Mouse (Mus musculus) lung, postnatal 14 days (tissue): ENCODE results near the gene Zc3h12c.
"Not testable (repeated sequence)": the region's sequence is repeated elsewhere in the genome, so short reads cannot be mapped to it uniquely, and the experiment has no call there.

ENCODE experiments used
- DNase-seq: peaks from one replicate; pipeline ENCODE4 v3.0.0; 2021

The Zc3h12c gene

DNA sequence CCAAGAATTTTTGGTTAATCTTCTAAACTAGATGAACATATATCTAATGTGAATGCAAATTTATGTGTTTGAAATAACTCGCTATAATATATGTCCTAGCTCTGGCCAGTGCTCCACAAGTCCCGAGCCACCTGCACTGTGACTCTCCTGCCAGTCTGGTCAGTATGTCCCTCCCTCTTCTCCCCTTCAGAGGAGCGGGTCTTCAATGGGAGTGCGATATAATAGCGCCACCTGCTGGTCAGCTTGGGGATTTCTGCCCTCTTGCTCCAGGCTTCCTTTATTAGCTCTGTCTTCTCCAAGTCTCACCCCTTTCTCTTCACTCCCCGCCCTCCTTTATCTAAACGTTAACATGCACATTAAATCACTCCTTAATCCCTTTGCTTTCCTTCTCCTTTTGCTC, 69.8 kb downstream of the Zc3h12c start:
- peak; percentile 89 for DNase-seq

DNA sequence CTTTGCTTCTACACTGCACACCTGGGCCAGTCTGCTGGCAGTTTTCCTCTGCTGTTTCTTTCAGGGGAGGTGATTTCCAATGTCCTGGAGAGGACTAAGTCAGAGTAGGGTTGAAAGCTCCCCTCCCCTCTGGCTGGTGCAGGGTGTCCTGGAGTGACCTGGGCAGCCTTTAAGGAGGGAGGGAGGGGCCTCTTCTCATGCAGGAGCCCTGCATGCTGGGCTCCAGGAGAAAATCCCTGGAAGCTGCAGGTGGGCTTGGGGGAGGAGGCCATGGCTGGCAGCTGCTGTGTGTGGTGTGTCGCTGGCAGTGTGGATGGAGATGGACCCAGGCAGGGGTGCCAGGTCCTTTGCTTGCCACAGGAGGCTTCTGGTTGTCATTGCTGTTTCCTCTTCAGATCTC, 71.0 kb downstream of the Zc3h12c start:
- no peak for DNase-seq

DNA sequence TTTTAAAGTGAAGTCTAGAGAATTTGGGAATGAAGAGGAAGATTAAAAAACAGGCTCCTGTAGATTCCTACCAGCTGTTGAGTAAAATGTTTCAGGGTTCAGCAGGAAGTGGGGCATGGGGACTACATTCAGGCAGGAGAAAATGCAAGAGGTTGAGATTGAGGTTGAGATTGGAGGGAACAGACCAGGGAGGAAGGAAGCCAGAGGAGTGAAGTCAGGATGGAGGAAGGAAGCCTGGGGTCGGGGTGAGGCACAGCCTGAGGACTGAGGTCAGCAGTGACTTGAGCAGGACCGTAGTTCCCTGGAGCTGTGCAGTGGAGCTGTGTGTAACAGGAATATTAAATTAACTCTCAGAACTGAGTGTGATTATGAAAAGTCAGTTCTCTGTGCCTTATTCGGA, 72.7 kb downstream of the Zc3h12c start:
- DNase-seq = no peak

DNA sequence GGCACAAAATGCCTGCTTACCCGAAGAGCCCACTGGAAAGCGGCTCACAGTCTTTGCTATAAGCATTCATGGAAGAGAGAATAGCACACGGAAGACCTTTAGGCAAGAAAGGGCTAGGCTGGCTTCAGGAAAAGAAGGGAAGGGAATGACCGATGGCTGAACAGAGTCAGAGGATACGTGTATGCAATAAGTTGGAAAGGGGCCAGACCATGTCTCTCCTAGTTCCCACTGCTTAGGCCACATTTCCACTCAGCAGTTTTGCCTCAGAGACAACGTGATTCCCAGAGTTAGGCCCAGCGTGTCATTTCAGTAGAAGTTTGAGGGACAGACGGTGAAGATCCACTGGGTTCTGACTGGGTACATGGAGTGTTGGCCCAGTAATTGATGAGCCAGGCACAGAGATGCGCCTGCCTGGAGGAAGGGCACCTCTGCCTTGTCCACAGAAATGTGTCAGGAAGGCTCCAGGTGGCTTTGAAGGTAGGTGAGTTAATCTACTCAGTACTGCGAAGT, 73.8 kb downstream of the Zc3h12c start:
- no peak for DNase-seq

DNA sequence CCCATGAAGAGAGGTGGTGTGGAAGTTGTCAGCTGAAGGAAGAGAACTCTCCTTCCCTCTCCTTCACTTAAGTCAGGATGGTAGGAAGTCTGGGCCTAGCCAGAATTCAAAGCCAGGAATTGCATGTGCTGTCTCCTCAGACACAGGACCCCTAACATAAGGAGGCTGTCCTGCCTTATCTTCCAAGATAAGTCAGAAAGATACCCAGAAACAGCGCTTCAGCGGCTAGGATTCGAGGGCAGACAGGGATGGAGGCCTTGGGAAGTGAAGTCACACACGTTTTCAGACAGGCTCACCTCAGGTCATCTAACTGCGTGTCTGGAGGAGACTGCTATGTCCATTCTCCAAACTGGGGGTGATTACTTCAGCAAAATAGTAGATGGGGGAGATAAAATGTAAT, 74.4 kb downstream of the Zc3h12c start:
- no peak for DNase-seq

DNA sequence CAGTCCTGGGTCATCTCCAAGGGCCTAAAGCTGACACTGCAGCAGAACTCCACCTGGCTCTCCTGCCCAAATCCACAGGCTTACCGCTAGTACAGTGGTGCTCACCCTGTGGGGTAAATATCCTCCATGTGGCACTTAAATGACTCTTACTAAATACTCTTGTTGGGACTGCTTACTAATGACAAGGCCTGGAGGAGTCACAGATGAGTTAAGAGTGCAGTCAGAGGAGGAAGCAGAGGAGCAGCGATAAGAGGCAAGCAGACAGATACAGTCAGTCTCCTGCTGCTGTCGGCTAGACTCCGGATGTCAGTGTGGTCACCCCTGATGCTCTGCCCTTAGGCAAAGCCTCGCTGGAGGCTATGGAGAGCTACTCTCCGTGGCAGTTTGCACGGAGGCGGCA, 75.3 kb downstream of the Zc3h12c start:
- no peak for DNase-seq

DNA sequence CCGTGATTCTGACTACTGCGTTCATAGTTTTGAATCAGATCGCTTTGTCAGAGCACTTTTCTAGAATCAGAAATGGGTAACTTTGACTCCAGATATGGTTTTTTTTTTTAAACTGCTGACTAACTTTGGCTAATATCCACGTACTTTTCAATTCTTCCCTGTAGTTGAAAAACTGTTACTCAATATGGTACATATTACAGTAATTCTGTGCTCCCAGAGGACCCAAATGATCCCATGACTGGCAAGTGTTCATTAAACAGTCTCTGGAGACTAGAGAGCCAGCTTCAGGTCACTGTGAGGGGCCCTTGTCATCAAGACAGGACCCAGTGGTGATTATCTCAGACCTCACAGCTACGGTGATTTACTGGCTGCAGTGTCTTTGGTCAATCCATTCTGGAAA, 76.1 kb downstream of the Zc3h12c start:
- DNase-seq = no peak

DNA sequence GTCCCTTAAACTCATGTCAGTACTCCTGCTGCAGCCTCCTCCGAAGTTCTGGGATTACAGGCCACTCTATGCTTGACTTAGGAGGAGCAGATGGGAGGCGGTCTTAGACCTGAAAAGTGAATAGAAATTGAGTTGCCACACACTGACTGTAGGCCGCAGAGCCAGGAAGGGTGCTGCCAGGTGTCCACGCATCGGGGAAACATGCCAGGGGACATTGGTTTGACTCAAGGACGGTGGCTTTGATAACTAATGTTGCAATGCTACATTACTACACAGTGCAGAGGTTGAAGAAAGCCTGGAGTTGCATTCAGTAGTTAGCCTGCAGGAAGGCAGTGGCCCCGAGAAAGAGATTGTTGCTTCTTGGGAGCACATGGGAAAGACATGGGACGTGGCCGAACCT, 76.6 kb downstream of the Zc3h12c start:
- no peak for DNase-seq

DNA sequence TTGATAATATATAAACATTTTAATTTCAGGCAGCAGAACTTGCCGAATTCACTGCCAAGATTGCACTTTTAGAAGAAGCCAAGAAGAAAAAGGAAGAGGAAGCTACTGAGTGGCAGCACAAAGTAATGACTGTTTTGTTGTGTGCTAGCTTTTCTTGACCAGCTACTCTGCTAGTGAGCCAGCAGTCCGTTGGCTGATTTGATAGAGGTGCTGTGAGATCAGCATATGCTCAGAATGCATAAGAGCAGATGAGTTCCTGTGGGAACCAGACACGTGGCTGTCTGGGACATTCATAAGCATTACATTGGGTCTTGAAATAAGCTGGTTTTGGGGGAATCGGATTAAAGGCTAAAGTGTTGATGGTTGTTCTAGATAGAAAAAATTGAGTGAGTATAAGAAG, 86.0 kb downstream of the Zc3h12c start:
- DNase-seq = no peak

DNA sequence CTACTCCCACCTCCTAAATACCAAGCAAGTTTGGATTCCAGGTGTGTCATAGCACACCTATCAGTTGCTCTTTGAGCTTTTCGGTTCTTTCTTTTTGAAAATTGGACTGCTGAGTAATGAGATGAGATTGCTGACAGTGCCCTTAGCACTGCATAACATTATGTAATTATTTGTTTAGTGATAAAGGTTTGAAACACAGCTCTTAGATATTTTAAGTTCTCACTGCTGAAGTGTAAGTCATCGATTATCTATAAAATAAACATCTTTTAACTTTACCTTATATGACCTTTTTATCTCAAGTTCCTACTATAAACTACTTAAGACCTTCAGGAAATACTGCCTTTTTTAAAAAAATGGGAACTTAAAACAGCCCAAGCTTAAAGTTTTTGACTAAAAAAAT, 86.4 kb downstream of the Zc3h12c start:
- no peak for DNase-seq

DNA sequence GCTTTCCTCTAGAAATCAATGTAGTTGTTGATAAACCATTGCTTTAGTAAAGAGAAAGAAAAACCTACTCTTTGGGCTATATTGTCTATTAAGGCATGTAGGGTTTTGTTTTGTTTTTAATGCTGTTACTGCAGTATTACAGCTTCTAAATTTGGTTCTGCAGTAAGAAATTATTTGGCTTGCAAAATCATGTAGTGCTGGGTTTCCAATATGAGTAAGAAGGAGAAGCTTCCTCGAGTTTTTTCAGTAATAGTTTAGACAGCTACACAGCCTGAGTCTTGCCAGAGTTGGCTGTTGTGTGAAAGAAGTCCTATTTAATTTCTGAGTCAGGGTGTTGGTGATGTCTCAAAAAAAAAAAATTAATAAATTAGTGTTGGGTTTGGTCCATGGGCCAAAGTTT, 90.7 kb downstream of the Zc3h12c start:
- no peak for DNase-seq

DNA sequence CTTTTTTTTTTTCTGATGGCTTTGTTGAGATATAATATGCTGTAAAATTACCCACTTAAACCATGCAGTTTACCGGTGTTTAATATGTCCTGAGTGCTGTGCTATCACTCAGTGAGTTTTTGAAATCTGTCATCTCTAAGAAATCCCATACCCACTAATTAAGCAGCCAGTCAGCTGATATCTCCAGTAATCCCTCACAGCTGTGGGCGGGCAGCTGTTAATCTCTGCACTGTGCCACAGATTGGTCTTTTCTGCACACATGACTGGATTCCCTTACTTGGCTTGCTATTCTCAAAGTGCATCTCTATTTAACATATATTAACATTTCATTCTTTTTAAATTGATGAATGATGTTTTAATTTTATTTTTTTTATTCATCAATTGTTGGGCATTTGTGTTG, 92.3 kb downstream of the Zc3h12c start:
- DNase-seq = no peak

DNA sequence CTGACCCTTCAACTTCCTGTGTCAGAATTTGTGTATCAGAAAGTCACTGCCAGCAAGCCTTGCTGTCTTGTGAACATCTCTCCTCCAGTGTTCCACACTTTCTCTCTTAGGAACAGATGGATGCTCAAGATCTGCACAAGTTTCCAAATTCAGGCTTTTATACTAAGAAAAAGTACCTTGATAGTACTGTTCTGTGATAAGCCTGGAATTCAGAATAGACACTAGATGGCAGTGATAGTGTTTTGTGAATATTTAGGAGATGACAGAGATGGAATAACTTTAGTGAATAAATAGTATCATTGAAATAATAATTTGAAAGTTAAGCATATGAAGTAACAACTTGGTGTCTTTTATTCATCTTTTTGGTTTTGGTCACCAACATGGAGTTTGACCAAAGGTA, 96.2 kb downstream of the Zc3h12c start:
- DNase-seq = no peak

DNA sequence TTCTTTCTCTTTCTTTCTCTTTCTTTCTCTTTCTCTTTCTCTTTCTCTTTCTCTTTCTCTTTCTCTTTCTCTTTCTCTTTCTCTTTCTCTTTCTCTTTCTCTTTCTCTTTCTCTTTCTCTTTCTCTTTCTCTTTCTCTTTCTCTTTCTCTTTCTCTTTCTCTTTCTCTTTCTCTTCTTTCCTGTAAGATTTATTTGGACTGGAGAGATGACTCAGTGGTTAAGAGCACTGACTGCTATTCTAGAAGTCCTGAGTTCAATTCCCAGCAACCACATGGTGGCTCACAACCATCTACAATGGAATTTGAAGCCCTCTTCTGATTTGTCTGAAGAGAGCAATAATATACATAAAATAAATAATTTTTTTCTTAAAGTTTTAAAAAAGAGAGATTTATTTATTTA, 97.0 kb downstream of the Zc3h12c start:
- DNase-seq = not testable (repeated sequence)

DNA sequence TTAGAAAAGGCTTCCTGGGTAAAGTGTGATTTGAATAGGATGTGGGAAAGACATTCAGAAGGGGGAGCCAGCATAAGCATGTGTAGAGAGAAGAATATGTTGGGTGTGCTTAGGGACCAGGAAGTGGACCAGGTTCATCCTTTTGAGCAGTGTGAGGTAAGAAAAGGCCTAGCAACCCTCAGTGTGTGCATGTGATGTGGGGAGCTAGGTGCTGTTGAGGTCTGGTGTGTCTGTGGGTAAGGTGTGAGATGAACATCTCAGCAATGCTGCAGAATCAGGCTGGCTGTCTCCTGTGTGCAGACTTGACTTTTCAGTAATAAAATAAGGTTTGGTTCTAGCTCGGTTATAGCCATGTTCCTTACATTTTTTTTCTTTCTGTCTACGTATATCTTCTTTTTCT, 98.3 kb downstream of the Zc3h12c start:
- no peak for DNase-seq
